Mouse (Mus musculus) fat pad, adult 2 months (tissue): ENCODE measurements around the gene Elavl1.
"Not testable (repeated sequence)": the region's sequence is repeated elsewhere in the genome, so short reads cannot be mapped to it uniquely, and the experiment has no call there.

ENCODE experiments used
- DNase-seq: peaks from one replicate; pipeline ENCODE4 v3.0.0-alpha.2; 2011; ENCODE audit warnings: low read depth, low spot score; ENCODE audit errors: extremely low read depth

Elavl1 gene

GRCm38 (mm10) chr8:4258678-4259077, 66.5 kb downstream of the Elavl1 start:
- DNase-seq, result no peak

GRCm38 (mm10) chr8:4258233-4258632, 67.0 kb downstream of the Elavl1 start:
- DNase-seq, result no peak

- DNase-seq, result no peak
Observed at GRCm38 (mm10) chr8:4257350-4257749, 67.9 kb downstream of the Elavl1 start.

- DNase-seq, result no peak
Observed at GRCm38 (mm10) chr8:4256911-4257310, 68.3 kb downstream of the Elavl1 start.

- DNase-seq, result not testable (repeated sequence)
Observed at GRCm38 (mm10) chr8:4255471-4255870, 69.7 kb downstream of the Elavl1 start.

- DNase-seq, result no peak
Observed at GRCm38 (mm10) chr8:4254001-4254400, 71.2 kb downstream of the Elavl1 start.

- peak; percentile 54 for DNase-seq
Observed at GRCm38 (mm10) chr8:4252934-4253841, 72.0 kb downstream of the Elavl1 start, which contains the start of gene Snapc2. TSS of gene Snapc2 (plus strand) at chr8:4253080.

GRCm38 (mm10) chr8:4252116-4252760, 73.0 kb downstream of the Elavl1 start:
- DNase-seq, result no peak

GRCm38 (mm10) chr8:4250306-4250970, 74.8 kb downstream of the Elavl1 start:
- no peak for DNase-seq

- DNase-seq, result no peak
Observed at GRCm38 (mm10) chr8:4249213-4249612, 76.0 kb downstream of the Elavl1 start.

- DNase-seq, result no peak
Observed at GRCm38 (mm10) chr8:4247951-4248540, 77.2 kb downstream of the Elavl1 start, which contains the start of gene Tgfbr3l. TSS of gene Tgfbr3l (plus strand) at chr8:4248214.

GRCm38 (mm10) chr8:4247241-4247640, 78.0 kb downstream of the Elavl1 start:
- DNase-seq, result no peak

GRCm38 (mm10) chr8:4245737-4246136, 79.5 kb downstream of the Elavl1 start:
- no peak for DNase-seq

GRCm38 (mm10) chr8:4245061-4245460, 80.2 kb downstream of the Elavl1 start:
- DNase-seq, result no peak

- no peak for DNase-seq
Observed at GRCm38 (mm10) chr8:4239193-4239890, 85.9 kb downstream of the Elavl1 start.

- DNase-seq, result peak; percentile 46
Observed at GRCm38 (mm10) chr8:4238434-4239192, 86.6 kb downstream of the Elavl1 start, which contains the start of the genes Map2k7 and Gm49320. TSS of gene Map2k7 (plus strand) at chr8:4238740. TSS of gene Gm49320 (plus strand) at chr8:4238865.

- DNase-seq, result no peak
Observed at GRCm38 (mm10) chr8:4237814-4238433, 87.3 kb downstream of the Elavl1 start.
